Mouse (Mus musculus): ENCODE data around the gene Nsl1. TPM values are rescaled to one million over a fixed set of nuclear protein-coding genes. Genes with fewer than 3 reads are reported as not detected.

The Nsl1 gene
- polyA plus RNA-seq, 1 experiment from 2014 or later, result 3.7 TPM

DNA sequence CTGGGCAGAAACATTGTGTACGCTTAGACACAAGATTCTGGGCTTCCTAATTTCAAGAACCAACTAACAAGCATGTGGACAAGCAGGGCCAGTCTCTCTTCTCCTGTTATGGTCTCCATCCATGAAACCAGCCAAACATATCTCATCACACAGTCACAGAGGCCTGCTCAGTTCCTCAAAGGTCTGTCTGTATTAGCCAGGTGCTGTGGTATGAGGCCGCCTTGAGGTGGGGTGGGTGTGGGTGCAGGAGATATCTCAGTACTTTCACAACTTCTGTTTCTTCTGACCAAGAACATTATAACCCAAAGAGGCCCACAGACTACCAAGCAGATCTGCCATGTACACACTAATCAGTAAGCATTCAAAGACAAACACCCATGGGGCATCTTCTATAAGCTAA is 17.5 kb upstream of the Nsl1 start:
- Histone ChIP-seq H3K4me2 (ENCODE audit: low read depth, low read length) (no peak overlapping the region), H3K36me3 (ENCODE audit: control insufficient read depth, insufficient read depth, low read length) (no peaks in the 10 kb centered on the region), H3K4me3 (ENCODE audit: low read depth, low read length) (no peak overlapping the region), H3K27ac (ENCODE audit: low read depth, low read length) (no peak overlapping the region), H3K9ac (replicated peaks; ENCODE audit: low read depth, low read length) (no peak overlapping the region), H3K9me3 (ENCODE audit: control insufficient read depth, low read length) (no peaks in the 10 kb centered on the region), H3K27me3 (ENCODE audit: control insufficient read depth, insufficient read depth, low read length) (no peaks in the 10 kb centered on the region), H3K4me1 (ENCODE audit: control insufficient read depth, insufficient read depth, low read length) (no peaks in the 10 kb centered on the region)
- ATAC-seq (ENCODE audit: low read depth), result no peak
- WGBS, result 95% methylated on average over 2 of the region's 2 CpGs

DNA sequence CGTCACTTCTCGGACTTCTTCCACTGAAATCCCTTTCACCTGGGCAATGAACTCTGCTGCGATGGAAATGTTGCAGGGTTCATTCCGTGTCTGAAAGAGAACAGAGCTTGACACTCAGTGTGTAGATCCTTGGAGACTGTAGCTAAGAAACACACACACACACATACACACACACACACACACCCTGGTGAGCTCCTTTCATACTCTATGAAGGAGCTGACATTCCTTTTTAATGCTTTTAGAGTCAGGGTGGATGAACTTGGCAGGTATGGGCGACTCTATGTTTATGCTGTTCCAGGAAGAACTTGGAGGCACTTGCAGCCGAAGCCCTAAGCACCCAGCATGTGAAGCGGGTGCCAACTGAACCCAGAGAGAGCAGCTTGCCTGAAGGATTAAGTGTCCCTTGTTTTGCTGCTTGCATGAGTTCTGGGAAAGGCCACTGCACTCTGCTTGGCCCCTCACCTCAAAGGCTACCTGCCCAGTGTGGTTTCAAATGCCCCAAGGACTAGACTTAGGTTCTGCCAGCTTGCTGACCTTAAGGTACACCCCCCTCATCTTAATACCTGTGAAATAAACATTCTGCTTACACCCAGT is 16.5 kb upstream of the Nsl1 start:
- H3K27me3 ChIP-seq (ENCODE audit: control insufficient read depth, insufficient read depth, low read length), result no peaks in the 10 kb centered on the region
- H3K9ac ChIP-seq (replicated peaks; ENCODE audit: low read depth, low read length), result no peak overlapping the region
- H3K4me2 ChIP-seq (ENCODE audit: low read depth, low read length), result no peak overlapping the region
- WGBS, result 66% methylated on average over 7 of the region's 7 CpGs
- no peaks in the 10 kb centered on the region for H3K4me1 ChIP-seq (ENCODE audit: control insufficient read depth, insufficient read depth, low read length)
- no peaks in the 10 kb centered on the region for H3K9me3 ChIP-seq (ENCODE audit: control insufficient read depth, low read length)
- H3K27ac ChIP-seq (ENCODE audit: low read depth, low read length), result no peak overlapping the region
- ATAC-seq (ENCODE audit: low read depth), result no peak
- H3K4me3 ChIP-seq (ENCODE audit: low read depth, low read length), result no peak overlapping the region
- H3K36me3 ChIP-seq (ENCODE audit: control insufficient read depth, insufficient read depth, low read length), result no peaks in the 10 kb centered on the region

DNA sequence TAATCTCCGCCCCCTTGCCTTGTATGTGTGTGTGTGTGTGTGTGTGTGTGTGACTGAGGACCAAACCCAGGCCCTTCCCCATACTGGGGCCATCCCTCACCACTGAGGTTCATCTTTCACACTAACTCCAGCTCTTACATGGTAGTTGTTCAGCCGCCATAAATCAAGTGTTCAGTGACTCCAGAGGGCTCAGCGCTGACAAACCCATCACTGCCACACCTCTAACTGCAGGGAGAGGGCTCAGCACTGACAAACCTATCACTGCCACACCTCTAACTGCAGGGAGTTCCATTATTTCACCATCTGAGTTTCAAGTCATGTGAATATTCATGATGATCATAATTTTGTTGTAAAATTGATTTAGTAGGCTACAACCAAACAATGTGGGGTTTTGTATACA is 9.3 kb upstream of the Nsl1 start:
- Histone ChIP-seq H3K36me3 (ENCODE audit: control insufficient read depth, insufficient read depth, low read length) (no peaks in the 10 kb centered on the region), H3K4me1 (ENCODE audit: control insufficient read depth, insufficient read depth, low read length) (no peaks in the 10 kb centered on the region), H3K9ac (replicated peaks; ENCODE audit: low read depth, low read length) (no peak overlapping the region), H3K4me2 (ENCODE audit: low read depth, low read length) (no peak overlapping the region), H3K27me3 (ENCODE audit: control insufficient read depth, insufficient read depth, low read length) (no peaks in the 10 kb centered on the region), H3K27ac (ENCODE audit: low read depth, low read length) (no peak overlapping the region), H3K9me3 (ENCODE audit: control insufficient read depth, low read length) (no peaks in the 10 kb centered on the region), H3K4me3 (ENCODE audit: low read depth, low read length) (no peak overlapping the region)
- 84% methylated on average over 3 of the region's 3 CpGs for WGBS
- ATAC-seq (ENCODE audit: low read depth), result no peak

DNA sequence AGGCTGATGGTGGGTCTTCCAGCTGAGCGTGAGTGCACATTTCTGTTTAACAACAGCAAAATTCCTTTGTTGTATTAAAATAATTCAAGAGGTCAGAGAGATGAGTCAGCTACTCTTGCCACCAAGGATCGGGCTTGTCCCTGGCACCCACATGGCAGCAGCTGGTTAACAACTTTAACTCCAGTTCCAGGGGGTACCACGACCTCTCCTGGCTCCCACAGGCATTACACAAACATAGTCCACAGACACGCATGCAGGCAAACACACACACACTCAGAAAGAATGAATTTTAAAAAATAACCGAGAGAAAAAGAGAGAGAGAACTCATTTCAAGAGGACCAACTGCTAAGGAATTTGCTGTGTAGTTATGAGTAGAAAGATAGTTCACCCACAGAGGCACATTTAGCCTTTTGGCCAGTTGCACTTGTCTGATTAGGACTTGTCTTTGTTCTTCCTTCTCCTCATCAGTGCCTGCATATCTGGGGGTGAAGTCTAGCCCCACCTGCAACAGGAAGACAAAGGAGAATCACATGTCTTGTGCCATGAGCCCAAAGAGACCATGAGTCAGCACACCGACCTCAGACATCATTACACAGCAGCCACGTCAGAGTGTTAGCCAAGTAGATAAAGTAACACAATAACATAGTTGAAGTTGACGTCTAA is 7.8 kb upstream of the Nsl1 start:
- H3K36me3 ChIP-seq (ENCODE audit: control insufficient read depth, insufficient read depth, low read length), result no peaks in the 10 kb centered on the region
- ATAC-seq (ENCODE audit: low read depth), result no peak
- H3K4me2 ChIP-seq (ENCODE audit: low read depth, low read length), result no peak overlapping the region
- H3K4me1 ChIP-seq (ENCODE audit: control insufficient read depth, insufficient read depth, low read length), result no peaks in the 10 kb centered on the region
- no peak overlapping the region for H3K9ac ChIP-seq (replicated peaks; ENCODE audit: low read depth, low read length)
- H3K9me3 ChIP-seq (ENCODE audit: control insufficient read depth, low read length), result no peaks in the 10 kb centered on the region
- 81% methylated on average over 8 of the region's 8 CpGs for WGBS
- no peak overlapping the region for H3K4me3 ChIP-seq (ENCODE audit: low read depth, low read length)
- no peaks in the 10 kb centered on the region for H3K27me3 ChIP-seq (ENCODE audit: control insufficient read depth, insufficient read depth, low read length)
- no peak overlapping the region for H3K27ac ChIP-seq (ENCODE audit: low read depth, low read length)

DNA sequence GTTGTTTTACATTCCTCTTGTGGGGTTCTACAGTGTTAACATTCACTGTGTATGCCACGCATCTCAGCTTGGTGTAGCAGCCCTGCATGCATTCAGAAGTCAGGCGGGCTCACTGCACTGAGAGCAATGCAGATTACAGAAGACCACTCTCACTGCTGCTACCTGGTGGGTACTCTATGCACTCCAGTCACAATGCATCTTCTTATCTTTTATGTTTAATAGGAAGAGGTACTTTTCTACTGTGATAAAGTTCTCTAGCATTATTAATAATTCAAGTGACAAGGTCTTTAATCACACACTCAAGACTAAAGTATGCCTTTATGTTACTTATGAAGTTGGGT is 7.3 kb upstream of the Nsl1 start:
- Histone ChIP-seq H3K27ac (ENCODE audit: low read depth, low read length) (no peak overlapping the region), H3K36me3 (ENCODE audit: control insufficient read depth, insufficient read depth, low read length) (no peaks in the 10 kb centered on the region), H3K4me2 (ENCODE audit: low read depth, low read length) (no peak overlapping the region), H3K4me3 (ENCODE audit: low read depth, low read length) (no peak overlapping the region), H3K27me3 (ENCODE audit: control insufficient read depth, insufficient read depth, low read length) (no peaks in the 10 kb centered on the region), H3K4me1 (ENCODE audit: control insufficient read depth, insufficient read depth, low read length) (no peaks in the 10 kb centered on the region), H3K9me3 (ENCODE audit: control insufficient read depth, low read length) (no peaks in the 10 kb centered on the region), H3K9ac (replicated peaks; ENCODE audit: low read depth, low read length) (no peak overlapping the region)
- 73% methylated on average over 2 of the region's 2 CpGs for WGBS
- ATAC-seq (ENCODE audit: low read depth), result no peak

DNA sequence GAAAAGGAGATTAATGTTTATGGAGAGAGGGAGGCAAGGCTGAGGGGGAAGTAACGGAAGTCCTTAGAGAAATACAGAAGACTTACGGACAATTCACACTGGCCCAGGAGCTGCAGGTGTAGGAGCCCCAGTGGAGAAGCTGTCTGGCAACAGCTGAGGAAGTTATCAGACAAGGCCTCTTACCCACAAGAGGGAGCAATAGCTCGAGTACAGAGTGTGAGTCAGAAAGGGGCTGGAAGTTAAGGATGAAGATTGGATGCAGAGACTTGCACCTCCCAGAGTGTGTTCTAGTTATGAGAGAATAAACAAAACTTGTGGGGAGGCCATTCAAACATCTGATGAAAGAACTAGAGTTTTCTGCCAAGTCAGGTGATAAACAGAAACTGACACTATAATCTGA is 5.4 kb upstream of the Nsl1 start:
- Histone ChIP-seq H3K36me3 (ENCODE audit: control insufficient read depth, insufficient read depth, low read length) (no peaks in the 10 kb centered on the region), H3K4me2 (ENCODE audit: low read depth, low read length) (no peak overlapping the region), H3K4me1 (ENCODE audit: control insufficient read depth, insufficient read depth, low read length) (0 out of 2 replicates have a peak, but pooled peaks cover 2% of the 10 kb centered on the region), H3K9me3 (ENCODE audit: control insufficient read depth, low read length) (no peaks in the 10 kb centered on the region), H3K27me3 (ENCODE audit: control insufficient read depth, insufficient read depth, low read length) (no peaks in the 10 kb centered on the region), H3K27ac (ENCODE audit: low read depth, low read length) (no peak overlapping the region), H3K4me3 (ENCODE audit: low read depth, low read length) (no peak overlapping the region), H3K9ac (replicated peaks; ENCODE audit: low read depth, low read length) (no peak overlapping the region)
- 76% methylated on average over 3 of the region's 3 CpGs for WGBS
- ATAC-seq (ENCODE audit: low read depth), result no peak

DNA sequence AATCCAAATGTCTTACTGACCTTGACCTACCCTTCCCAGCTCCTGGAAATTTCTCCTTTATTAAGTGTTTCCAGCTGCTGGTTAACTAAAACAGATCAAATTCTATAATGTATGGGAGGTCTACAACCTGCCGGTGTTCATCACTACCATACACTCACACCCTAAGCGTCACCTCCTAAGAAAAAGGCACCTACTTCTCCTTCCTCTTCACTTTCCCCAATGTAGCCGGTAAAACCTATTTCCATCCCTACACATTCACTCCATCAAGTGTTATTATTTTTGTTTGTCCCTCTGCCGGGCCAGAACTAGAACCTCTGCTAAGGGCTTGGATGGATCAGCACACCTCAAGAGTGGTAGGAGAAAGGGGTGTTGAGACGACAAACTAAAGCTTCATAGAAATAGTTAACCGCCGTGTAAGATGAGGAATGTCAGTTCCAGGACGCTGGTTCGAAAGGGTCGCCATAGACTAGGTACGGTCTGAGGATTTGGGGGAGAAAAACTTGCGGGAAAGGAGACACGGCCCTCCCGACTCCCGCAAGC is 501 bp upstream of the Nsl1 start:
- 0 out of 2 replicates have a peak, but pooled peaks cover 9% of the 10 kb centered on the region for H3K4me1 ChIP-seq (ENCODE audit: control insufficient read depth, insufficient read depth, low read length)
- ATAC-seq (ENCODE audit: low read depth), result peak; percentile 32; the same call in 1 of the 2 replicates
- no peaks in the 10 kb centered on the region for H3K9me3 ChIP-seq (ENCODE audit: control insufficient read depth, low read length)
- H3K4me2 ChIP-seq (ENCODE audit: low read depth, low read length), result peak overlapping the region; percentile 85
- peak overlapping the region; percentile 61 for H3K4me3 ChIP-seq (ENCODE audit: low read depth, low read length)
- no peaks in the 10 kb centered on the region for H3K36me3 ChIP-seq (ENCODE audit: control insufficient read depth, insufficient read depth, low read length)
- H3K27me3 ChIP-seq (ENCODE audit: control insufficient read depth, insufficient read depth, low read length), result no peaks in the 10 kb centered on the region
- H3K27ac ChIP-seq (ENCODE audit: low read depth, low read length), result peak overlapping the region; percentile 55; the same call in 1 of the 2 replicates
- peak overlapping the region; percentile 74 for H3K9ac ChIP-seq (replicated peaks; ENCODE audit: low read depth, low read length)
- WGBS, result 6% methylated on average over 15 of the region's 15 CpGs

DNA sequence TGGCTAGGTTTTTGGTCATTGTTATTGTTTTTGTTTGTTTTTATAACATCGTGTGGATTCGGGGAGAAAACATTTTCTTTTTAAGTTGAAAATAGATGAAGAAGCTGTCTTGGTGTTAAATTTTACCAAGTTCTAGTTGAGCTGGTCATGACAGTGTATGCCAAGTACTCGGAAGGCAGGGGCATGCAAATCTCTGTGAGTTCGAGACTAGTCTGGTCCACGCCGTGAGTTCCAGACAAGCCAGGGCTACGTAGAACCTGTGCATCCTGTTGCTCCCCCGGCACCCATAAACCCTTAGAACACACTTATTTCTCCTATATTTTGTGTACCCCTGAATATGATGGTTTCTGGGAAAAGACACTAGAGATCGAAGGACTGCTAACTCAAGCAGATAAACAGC is 888 bp downstream of the Nsl1 start:
- Histone ChIP-seq H3K27ac (ENCODE audit: low read depth, low read length) (no peak overlapping the region), H3K9me3 (ENCODE audit: control insufficient read depth, low read length) (no peaks in the 10 kb centered on the region), H3K27me3 (ENCODE audit: control insufficient read depth, insufficient read depth, low read length) (no peaks in the 10 kb centered on the region), H3K4me3 (ENCODE audit: low read depth, low read length) (peak overlapping the region; percentile 61; the same call in 1 of the 2 replicates), H3K4me2 (ENCODE audit: low read depth, low read length) (peak overlapping the region; percentile 85; the same call in 1 of the 2 replicates), H3K36me3 (ENCODE audit: control insufficient read depth, insufficient read depth, low read length) (no peaks in the 10 kb centered on the region), H3K9ac (replicated peaks; ENCODE audit: low read depth, low read length) (no peak overlapping the region), H3K4me1 (ENCODE audit: control insufficient read depth, insufficient read depth, low read length) (0 out of 2 replicates have a peak, but pooled peaks cover 9% of the 10 kb centered on the region)
- 67% methylated on average over 9 of the region's 9 CpGs for WGBS
- no peak for ATAC-seq (ENCODE audit: low read depth)

DNA sequence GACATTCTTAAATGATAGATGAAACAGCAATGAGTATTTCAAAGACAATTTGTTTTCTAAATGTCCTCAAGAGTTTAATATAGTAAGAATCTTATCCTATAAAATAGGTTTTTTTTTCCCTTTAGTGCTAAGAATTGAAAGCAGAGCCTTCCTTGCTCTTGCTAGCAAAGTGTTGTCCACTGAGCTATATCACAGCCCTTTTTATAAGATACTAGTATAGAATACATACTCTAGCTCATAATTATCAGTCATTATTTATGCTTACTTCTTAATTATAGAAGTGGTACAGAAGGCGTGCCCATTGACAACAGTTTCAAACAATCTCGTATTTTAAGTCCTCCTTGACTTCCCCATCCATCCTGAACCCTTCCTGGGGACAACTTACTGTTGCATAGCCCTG is 1.7 kb downstream of the Nsl1 start:
- no peak overlapping the region for H3K27ac ChIP-seq (ENCODE audit: low read depth, low read length)
- H3K9me3 ChIP-seq (ENCODE audit: control insufficient read depth, low read length), result no peaks in the 10 kb centered on the region
- H3K36me3 ChIP-seq (ENCODE audit: control insufficient read depth, insufficient read depth, low read length), result no peaks in the 10 kb centered on the region
- WGBS, result 90% methylated on average over 2 of the region's 2 CpGs
- H3K4me2 ChIP-seq (ENCODE audit: low read depth, low read length), result no peak overlapping the region
- ATAC-seq (ENCODE audit: low read depth), result no peak
- no peak overlapping the region for H3K4me3 ChIP-seq (ENCODE audit: low read depth, low read length)
- H3K27me3 ChIP-seq (ENCODE audit: control insufficient read depth, insufficient read depth, low read length), result no peaks in the 10 kb centered on the region
- H3K4me1 ChIP-seq (ENCODE audit: control insufficient read depth, insufficient read depth, low read length), result 0 out of 2 replicates have a peak, but pooled peaks cover 9% of the 10 kb centered on the region
- no peak overlapping the region for H3K9ac ChIP-seq (replicated peaks; ENCODE audit: low read depth, low read length)
